Mouse (Mus musculus) megakaryocyte-erythroid progenitor cell, adult 5 weeks (primary cell): Measurements from ENCODE around the gene Hist1h2ai. TPM values are rescaled to one million over a fixed set of nuclear protein-coding genes. Genes with fewer than 3 reads are reported as not detected.

Experiments
- polyA plus RNA-seq: library from polyadenylated mRNA; stranded (reverse); fragments of >175 nt; gene quantifications from 2 replicates; pipeline ENCODE4 v1.2.3, GENCODE M21; 2012

The Hist1h2ai gene
- polyA plus RNA-seq, result 16.6 and 27.9 TPM in 2 replicates

DNA sequence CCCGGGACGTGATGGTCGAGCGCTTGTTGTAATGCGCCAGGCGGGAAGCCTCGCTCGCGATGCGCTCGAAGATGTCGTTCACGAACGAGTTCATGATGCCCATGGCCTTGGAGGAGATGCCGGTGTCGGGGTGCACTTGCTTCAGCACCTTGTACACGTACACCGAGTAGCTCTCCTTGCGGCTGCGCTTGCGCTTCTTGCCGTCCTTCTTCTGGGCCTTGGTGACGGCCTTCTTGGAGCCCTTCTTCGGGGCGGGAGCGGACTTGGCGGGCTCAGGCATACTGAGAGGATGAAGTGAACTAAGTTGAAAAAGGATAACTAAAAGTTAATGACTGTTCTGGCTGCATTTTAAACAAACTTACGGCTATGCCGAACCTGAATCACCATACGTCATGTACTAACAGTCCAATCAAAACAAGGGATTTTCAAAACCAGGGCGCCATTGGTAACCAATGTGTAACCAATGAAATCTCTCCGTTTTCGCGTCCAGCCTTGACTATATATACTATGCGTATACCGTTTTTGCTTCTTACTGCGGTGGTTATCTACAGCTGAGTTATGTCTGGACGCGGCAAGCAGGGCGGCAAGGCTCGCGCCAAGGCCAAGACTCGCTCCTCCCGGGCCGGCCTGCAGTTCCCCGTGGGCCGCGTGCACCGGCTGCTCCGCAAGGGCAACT is at the start of gene Hist1h2ai, which contains the start of gene Hist1h2bl:
TSS of gene Hist1h2ai (plus strand) at position 559 of the 676 bp plus-strand sequence.
TSS of gene Hist1h2bl (minus strand) at position 280 of the 676 bp plus-strand sequence.

DNA sequence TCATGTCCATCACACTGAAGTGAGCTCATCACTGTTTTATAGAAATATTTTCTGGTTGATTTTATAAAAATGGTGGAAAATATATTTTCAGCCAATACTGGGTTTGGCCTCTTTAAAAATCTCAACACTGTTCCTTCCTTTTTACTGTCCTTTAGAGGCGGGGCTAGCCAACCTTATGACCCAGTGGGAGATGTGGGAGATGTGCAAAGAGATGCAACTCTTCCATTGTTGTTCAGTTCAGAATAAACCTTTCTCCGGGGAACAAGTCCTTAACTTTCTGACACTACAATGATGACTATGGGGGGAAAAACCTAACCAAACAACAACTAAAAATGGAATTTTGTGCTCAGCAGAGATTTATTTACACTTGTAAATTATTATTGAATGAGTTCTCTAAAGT is 38.9 kb upstream of the Hist1h2ai start, which contains the start of gene Olfr1360:
TSS of gene Olfr1360 (minus strand) at position 101 of the 400 bp plus-strand sequence.

DNA sequence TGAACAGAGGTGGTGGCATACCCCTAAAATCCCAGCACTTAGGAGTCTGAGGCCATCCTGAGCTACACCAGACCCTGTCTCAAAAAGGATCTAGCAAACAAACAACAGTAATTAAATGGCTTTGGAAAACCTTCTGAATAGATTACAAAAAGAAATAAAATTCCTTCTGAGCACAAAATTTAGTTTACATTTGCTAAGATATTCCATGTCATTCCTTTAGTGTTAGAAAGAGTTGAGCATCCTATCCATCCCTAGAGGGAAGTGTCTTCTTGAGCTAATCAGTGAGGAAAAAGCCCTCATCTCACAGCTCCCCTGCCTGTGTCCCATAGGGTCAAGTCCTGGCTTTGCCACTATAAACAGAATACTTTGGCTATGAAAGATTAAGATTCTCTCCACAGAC is 18.4 kb upstream of the Hist1h2ai start, which contains the start of gene Olfr1359:
TSS of gene Olfr1359 (plus strand) at position 301 of the 400 bp plus-strand sequence.

DNA sequence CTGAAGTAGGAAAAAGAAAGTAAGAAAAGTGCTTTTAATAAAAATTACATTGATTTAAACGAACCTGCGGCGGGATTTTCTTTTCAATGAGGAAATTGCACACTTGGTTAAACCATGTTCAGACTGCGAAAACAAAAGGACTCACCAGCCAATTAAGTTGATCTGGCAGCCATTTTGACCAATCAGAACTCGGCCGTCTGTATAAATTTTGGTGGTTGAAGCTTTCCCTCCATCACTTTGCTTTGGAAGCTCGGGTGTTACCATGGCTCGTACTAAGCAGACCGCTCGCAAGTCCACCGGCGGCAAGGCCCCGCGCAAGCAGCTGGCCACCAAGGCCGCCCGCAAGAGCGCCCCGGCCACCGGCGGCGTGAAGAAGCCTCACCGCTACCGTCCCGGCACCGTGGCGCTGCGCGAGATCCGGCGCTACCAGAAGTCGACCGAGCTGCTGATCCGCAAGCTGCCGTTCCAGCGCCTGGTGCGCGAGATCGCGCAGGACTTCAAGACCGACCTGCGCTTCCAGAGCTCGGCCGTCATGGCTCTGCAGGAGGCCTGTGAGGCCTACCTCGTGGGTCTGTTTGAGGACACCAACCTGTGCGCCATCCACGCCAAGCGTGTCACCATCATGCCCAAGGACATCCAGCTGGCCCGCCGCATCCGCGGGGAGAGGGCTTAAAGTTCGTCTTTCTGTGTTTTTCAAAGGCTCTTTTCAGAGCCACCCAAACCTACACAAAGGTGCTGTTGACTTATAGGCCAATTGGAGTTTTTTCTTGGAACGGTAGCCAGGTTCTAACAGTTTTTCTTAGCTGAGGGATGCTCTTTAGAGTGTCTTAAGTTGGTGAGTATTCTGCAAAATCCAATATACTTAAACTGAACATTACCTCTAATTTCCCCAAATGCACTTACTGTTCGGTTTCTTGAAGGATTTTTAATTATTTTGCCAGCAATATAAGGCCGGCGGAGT is 1.5 kb downstream of the Hist1h2ai start, which contains the start of gene Hist1h3h:
TSS of gene Hist1h3h (plus strand) at position 263 of the 961 bp plus-strand sequence.

DNA sequence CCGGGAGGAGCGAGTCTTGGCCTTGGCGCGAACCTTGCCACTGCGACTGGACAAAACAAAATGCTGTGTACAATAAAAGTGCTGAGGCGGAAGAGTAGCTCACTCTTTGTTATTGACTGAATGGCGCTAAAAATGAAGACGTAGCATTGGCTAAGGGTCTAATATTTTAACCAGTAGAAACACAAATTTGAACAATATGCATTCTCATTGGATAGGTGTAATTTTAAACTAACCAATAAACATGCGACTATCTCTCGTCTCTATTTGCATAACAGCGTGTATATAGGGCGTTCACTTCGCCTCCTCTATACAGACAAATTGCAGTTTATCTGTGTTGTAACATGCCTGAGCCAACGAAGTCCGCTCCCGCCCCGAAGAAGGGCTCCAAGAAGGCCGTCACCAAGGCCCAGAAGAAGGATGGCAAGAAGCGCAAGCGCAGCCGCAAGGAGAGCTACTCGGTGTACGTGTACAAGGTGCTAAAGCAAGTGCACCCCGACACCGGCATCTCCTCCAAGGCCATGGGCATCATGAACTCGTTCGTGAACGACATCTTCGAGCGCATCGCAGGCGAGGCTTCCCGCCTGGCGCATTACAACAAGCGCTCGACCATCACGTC is 5.6 kb downstream of the Hist1h2ai start, which contains the start of gene Hist1h2bm:
TSS of gene Hist1h2bm (plus strand) at position 288 of the 616 bp plus-strand sequence.

DNA sequence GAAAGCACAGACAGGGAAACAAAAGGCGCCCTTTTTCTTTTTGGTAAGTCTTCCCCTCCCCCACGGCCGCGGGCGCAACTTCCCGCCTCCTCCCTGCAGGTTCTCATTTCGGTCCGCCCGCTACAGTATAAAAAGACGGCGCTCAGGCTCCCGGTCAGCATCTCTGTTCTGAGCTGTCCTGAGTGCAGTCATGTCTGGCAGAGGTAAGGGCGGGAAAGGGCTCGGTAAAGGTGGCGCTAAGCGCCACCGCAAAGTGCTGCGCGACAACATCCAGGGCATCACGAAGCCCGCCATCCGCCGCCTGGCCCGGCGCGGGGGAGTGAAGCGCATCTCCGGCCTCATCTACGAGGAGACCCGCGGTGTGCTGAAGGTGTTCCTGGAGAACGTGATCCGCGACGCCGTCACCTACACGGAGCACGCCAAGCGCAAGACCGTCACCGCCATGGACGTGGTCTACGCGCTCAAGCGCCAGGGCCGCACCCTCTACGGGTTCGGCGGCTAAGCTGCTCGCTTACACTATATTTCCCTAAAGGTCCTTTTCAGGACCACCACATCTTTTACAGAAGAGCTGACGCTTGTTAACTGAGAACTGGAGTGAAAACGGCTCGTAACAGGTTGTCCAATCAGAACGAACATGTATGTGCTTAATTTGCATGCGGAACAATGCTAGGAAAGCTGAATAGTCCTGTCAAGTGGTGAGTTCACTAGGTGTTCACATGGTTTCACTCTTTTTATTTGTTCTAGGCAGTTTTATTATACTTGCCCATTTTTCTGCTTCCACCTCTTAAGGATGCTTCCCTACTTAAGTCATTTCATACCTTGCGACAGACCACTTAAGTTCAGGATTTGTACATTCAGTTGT is 18.9 kb downstream of the Hist1h2ai start, which contains the start of gene Hist1h4j:
TSS of gene Hist1h4j (plus strand) at position 159 of the 862 bp plus-strand sequence.

DNA sequence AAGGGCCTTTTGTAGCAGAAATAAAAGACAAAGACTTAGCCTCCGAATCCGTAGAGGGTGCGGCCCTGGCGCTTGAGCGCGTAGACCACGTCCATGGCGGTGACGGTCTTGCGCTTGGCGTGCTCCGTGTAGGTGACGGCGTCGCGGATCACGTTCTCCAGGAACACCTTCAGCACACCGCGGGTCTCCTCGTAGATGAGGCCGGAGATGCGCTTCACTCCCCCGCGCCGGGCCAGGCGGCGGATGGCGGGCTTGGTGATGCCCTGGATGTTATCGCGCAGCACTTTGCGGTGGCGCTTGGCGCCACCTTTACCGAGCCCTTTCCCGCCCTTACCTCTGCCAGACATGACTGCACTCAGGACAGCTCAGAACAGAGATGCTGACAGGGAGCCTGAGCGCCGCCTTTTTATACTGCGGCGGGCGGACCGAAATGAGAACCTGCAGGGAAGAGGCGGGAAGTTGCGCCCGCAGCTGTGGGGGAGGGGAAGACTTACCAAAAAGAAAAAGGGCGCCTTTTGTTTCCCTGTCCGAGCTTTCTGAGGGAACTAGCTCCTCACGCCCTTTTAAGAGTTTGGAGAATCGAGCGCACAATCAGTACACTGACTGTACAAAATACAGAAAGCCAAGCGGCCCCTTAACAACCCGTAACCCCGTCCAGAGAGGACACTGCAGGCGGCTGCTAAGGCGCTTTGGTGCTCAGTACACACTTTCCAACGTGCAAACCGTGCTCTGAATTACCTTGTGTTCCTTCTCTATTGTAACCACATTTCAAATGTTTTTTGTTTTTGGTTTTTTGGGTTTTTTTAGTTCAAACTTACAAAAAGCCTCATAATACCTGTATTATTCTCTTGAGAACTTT is 34.2 kb downstream of the Hist1h2ai start, which contains the start of gene Hist1h4k:
TSS of gene Hist1h4k (minus strand) at position 347 of the 859 bp plus-strand sequence.

DNA sequence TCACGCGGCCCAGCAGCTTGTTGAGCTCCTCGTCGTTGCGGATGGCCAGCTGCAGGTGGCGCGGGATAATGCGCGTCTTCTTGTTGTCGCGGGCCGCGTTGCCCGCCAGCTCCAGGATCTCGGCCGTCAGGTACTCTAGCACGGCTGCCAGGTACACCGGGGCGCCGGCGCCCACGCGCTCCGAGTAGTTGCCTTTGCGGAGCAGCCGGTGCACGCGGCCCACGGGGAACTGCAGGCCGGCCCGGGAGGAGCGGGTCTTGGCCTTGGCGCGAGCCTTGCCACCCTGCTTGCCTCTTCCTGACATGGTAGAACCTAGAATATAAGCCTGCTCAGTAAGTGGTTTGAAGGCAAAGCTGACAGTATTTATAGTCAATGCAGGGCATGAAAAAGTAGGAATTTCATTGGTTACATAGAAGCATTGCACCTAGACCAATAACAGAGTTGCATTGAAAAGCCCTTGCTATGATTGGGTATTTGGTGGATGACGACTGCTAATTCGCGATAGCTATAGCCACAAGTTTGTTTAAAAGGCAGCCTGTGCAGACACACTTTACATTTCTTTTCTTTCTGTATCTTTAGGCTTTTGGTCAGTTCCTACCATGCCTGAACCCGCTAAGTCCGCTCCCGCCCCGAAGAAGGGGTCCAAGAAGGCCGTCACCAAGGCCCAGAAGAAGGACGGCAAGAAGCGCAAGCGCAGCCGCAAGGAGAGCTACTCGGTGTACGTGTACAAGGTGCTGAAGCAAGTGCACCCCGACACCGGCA is 37.5 kb downstream of the Hist1h2ai start, which contains the start of the genes Hist1h2ak and Hist1h2bn:
TSS of gene Hist1h2ak (minus strand) at position 304 of the 762 bp plus-strand sequence.
TSS of gene Hist1h2bn (plus strand) at position 600 of the 762 bp plus-strand sequence.

Other genes starting within 250 kb of the Hist1h2ai start
- gene Nkapl, start 247.9 kb upstream of the Hist1h2ai start, polyA plus RNA-seq, result 0.14 and 0.33 TPM in 2 replicates
- 0.16 TPM in 1 of 2 replicates, not detected in the other for gene Zkscan4, start 237.5 kb upstream of the Hist1h2ai start, polyA plus RNA-seq
- gene Gm10065, start 237.0 kb upstream of the Hist1h2ai start, polyA plus RNA-seq, result not detected in 2 replicates
- gene AK157302, start 221.2 kb upstream of the Hist1h2ai start, polyA plus RNA-seq, result not detected in 2 replicates
- gene Gm11273, start 215.0 kb upstream of the Hist1h2ai start, polyA plus RNA-seq, result 31.4 and 32.2 TPM in 2 replicates
- 1.0 and 1.8 TPM in 2 replicates for gene Zkscan8, start 185.3 kb upstream of the Hist1h2ai start, polyA plus RNA-seq
- gene Olfr1366, start 173.6 kb upstream of the Hist1h2ai start, polyA plus RNA-seq, result not detected in 2 replicates
- not detected in 2 replicates for gene Olfr1535, start 156.5 kb upstream of the Hist1h2ai start, polyA plus RNA-seq
- gene Olfr1364, start 134.7 kb upstream of the Hist1h2ai start, polyA plus RNA-seq, result not detected in 2 replicates
- not detected in 2 replicates for gene Olfr1362, start 102.4 kb upstream of the Hist1h2ai start, polyA plus RNA-seq
- not detected in 2 replicates for gene Olfr11, start 73.9 kb upstream of the Hist1h2ai start, polyA plus RNA-seq
- gene Olfr1361, start 53.0 kb upstream of the Hist1h2ai start, polyA plus RNA-seq, result 0.03 TPM in 1 of 2 replicates, not detected in the other
- not detected in 2 replicates for gene Olfr1360, start 39.0 kb upstream of the Hist1h2ai start, polyA plus RNA-seq
- not detected in 2 replicates for gene Olfr1359, start 18.3 kb upstream of the Hist1h2ai start, polyA plus RNA-seq
- 1.1 and 2.1 TPM in 2 replicates for gene Hist1h2bl, start 279 bp upstream of the Hist1h2ai start, polyA plus RNA-seq
- 27.0 and 31.9 TPM in 2 replicates for gene Hist1h3h, start 1.2 kb downstream of the Hist1h2ai start, polyA plus RNA-seq
- 1.7 and 4.9 TPM in 2 replicates for gene Hist1h2bm, start 5.6 kb downstream of the Hist1h2ai start, polyA plus RNA-seq
- gene Hist1h4j, start 18.6 kb downstream of the Hist1h2ai start, polyA plus RNA-seq, result 2.5 and 5.2 TPM in 2 replicates
- gene Hist1h4k, start 34.1 kb downstream of the Hist1h2ai start, polyA plus RNA-seq, result 19.1 and 29.2 TPM in 2 replicates
- 83.4 and 107 TPM in 2 replicates for gene Hist1h2ak, start 37.4 kb downstream of the Hist1h2ai start, polyA plus RNA-seq
- gene Hist1h2bn, start 37.7 kb downstream of the Hist1h2ai start, polyA plus RNA-seq, result 6.8 and 17.1 TPM in 2 replicates
- gene Hist1h1b, start 64.2 kb downstream of the Hist1h2ai start, polyA plus RNA-seq, result 5.0 and 8.4 TPM in 2 replicates
- 37.8 and 49.3 TPM in 2 replicates for gene Hist1h3i, start 66.9 kb downstream of the Hist1h2ai start, polyA plus RNA-seq
- gene Hist1h2an, start 70.8 kb downstream of the Hist1h2ai start, polyA plus RNA-seq, result 29.4 and 41.7 TPM in 2 replicates
- 0.74 TPM in 2 replicates for gene Hist1h2bp, start 71.0 kb downstream of the Hist1h2ai start, polyA plus RNA-seq
- gene Hist1h2bq, start 93.8 kb downstream of the Hist1h2ai start, polyA plus RNA-seq, result 2.3 and 7.9 TPM in 2 replicates
- gene Hist1h2ao, start 94.0 kb downstream of the Hist1h2ai start, polyA plus RNA-seq, result 9,267 and 13,368 TPM in 2 replicates
- 48.0 and 58.9 TPM in 2 replicates for gene Hist1h4m, start 95.3 kb downstream of the Hist1h2ai start, polyA plus RNA-seq
- gene Hist1h4n, start 115.8 kb downstream of the Hist1h2ai start, polyA plus RNA-seq, result 4.8 and 10.5 TPM in 2 replicates
- 6,142 and 6,696 TPM in 2 replicates for gene Hist1h2ap, start 117.1 kb downstream of the Hist1h2ai start, polyA plus RNA-seq
- 5.8 TPM in 1 of 2 replicates, not detected in the other for gene Hist1h2br, start 117.3 kb downstream of the Hist1h2ai start, polyA plus RNA-seq
- gene Zfp184, start 228.7 kb downstream of the Hist1h2ai start, polyA plus RNA-seq, result 0.39 and 0.64 TPM in 2 replicates